Mouse (Mus musculus) brain, embryonic 14.5 days (tissue): ENCODE data around the gene Gm36210.

Experiments used
- CTCF ChIP-seq: fragments of 200-500 bp; IDR thresholded peaks from 2 replicates; pipeline ENCODE4 v1.5.1; 2012; ENCODE audit warnings: inconsistent platforms, mild to moderate bottlenecking, moderate library complexity, borderline replicate concordance; ENCODE audit not compliant: insufficient read depth, insufficient read length; ENCODE audit errors: extremely low read depth
- POLR2A ChIP-seq: fragments of 200-500 bp; IDR thresholded peaks from 2 replicates; pipeline ENCODE4 v1.6.1; 2012; ENCODE audit warnings: mild to moderate bottlenecking, inconsistent platforms, borderline replicate concordance; ENCODE audit not compliant: poor library complexity, insufficient read depth, insufficient read length, severe bottlenecking; ENCODE audit errors: extremely low read depth

DNA sequence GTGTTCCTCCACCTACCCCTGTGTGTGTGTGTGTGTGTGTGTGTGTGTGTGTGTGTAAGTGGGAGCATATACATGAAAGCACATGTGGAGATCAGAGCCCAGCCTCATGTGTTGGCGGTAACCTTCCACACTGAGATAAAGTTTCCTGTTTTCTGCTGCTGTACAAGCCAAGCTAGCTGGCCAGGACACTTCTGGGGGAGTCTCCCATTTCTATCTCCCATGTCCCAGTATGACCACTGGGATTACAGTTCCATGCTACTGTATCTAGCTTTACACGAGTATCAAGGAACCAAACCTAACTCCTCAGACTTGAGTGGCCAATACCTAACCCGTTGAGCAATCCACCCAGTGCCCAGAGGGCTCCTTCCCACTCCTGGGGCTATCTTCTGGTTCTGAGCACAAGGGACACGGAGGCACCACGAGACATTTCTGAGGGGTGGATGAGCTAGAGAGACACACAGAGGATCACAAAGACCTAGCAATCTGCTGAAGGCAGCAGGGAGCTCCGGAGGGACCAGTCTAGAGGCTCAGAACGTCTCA lies 42.7 kb downstream of the Gm36210 start:
- TF ChIP-seq CTCF (no peak), POLR2A (no peak)
